Mouse (Mus musculus) heart, adult 2 months (tissue): Measurements from ENCODE around the gene 1810024B03Rik. TPM values are rescaled to one million over a fixed set of nuclear protein-coding genes. Genes with fewer than 3 reads are reported as not detected.

Source experiments
- DNase-seq, 2 experiments: peaks; one replicate each; pipeline ENCODE4 v3.0.0; 2021
- H3K27ac ChIP-seq: fragments of 200-600 bp; 2 replicates; pipeline ENCODE4 v1.8.1; 2022
- H3K27me3 ChIP-seq: fragments of 200-500 bp; 2 replicates; pipeline ENCODE4 v1.6.1; 2012; ENCODE audit warnings: mild to moderate bottlenecking, low read length, inconsistent platforms, mixed read lengths; ENCODE audit not compliant: control insufficient read depth, insufficient read depth
- H3K36me3 ChIP-seq: fragments of 200-500 bp; 2 replicates; pipeline ENCODE4 v1.6.1; 2012; ENCODE audit warnings: low read length, inconsistent platforms; ENCODE audit not compliant: control insufficient read depth, insufficient read depth
- H3K4me1 ChIP-seq: fragments of 200-500 bp; 2 replicates; pipeline ENCODE4 v1.6.1; 2011; ENCODE audit warnings: low read length; ENCODE audit not compliant: control insufficient read depth, insufficient read depth
- H3K4me3 ChIP-seq: fragments of 200-600 bp; 2 replicates; pipeline ENCODE4 v1.8.1; 2022
- H3K79me2 ChIP-seq: fragments of 200-500 bp; replicated peaks from 2 replicates; pipeline ENCODE4 v1.6.1; 2012; ENCODE audit warnings: mild to moderate bottlenecking, inconsistent platforms, low read length, moderate library complexity, mixed read lengths; ENCODE audit not compliant: control insufficient read depth, insufficient read depth
- H3K9ac ChIP-seq: fragments of 200-500 bp; 2 replicates; pipeline ENCODE4 v1.6.1; 2012; ENCODE audit warnings: low read depth, mild to moderate bottlenecking, control low read depth, inconsistent platforms, low read length, mixed read lengths
- CTCF ChIP-seq: fragments of 200-600 bp; IDR thresholded peaks from 2 replicates; pipeline ENCODE4 v1.8.1; 2022; ENCODE audit warnings: antibody characterized with exemption, mild to moderate bottlenecking, moderate library complexity
- EP300 ChIP-seq: fragments of 200-500 bp; IDR thresholded peaks from 2 replicates; pipeline ENCODE4 v1.6.1; 2011; ENCODE audit warnings: low read depth, low read length, control low read depth; ENCODE audit not compliant: insufficient read depth
- POLR2A ChIP-seq: fragments of 200-500 bp; IDR thresholded peaks from 2 replicates; pipeline ENCODE4 v1.6.1; 2011; ENCODE audit warnings: mild to moderate bottlenecking, low read depth, low read length, control low read depth; ENCODE audit not compliant: insufficient read depth
- WGBS: fragments of 180-500 bp; shearing (Covaris S2); methylation state at CpG from one replicate; pipeline ENCODE4 v1.1.7; 2018; 5-methylcytosine and 5-hydroxymethylcytosine counted together
- intact Hi-C: fragments of 180-260 bp; cut with DNase I; formaldehyde crosslinking; loops from one replicate; pipeline ENCODE4 v1.15.1; 2025
- polyA plus RNA-seq: library from polyadenylated mRNA; depleted of rRNA; stranded (reverse); fragments of >200 nt; gene quantifications from 2 replicates; pipeline ENCODE4 v1.2.3, GENCODE M21; 2012; rRNA removed
- total RNA-seq, 2 experiments: library from RNA; stranded (reverse); gene quantifications; 2 replicates each; pipeline ENCODE4 v1.2.3; 2021

1810024B03Rik gene
- total and polyA plus RNA-seq, 3 experiments = 0.36 to 0.94 (median 0.60) TPM

- H3K4me1 ChIP-seq = peaks cover 15% of the 10 kb centered on the region
- H3K9ac ChIP-seq = no peak overlapping the region
- intact Hi-C loops = no loop called here
- H3K79me2 ChIP-seq = no peaks in the 10 kb centered on the region
- peak; percentile 60 to 74 for DNase-seq
- peaks cover 8% of the 10 kb centered on the region for H3K36me3 ChIP-seq
- TF ChIP-seq CTCF (no peak), EP300 (peak; percentile 83; the same call in 1 of the 2 replicates), POLR2A (peak; percentile 38; the same call in 1 of the 2 replicates)
- H3K4me3 ChIP-seq = no peak overlapping the region
- WGBS = 47% methylated on average over 8 of the region's 8 CpGs
- H3K27me3 ChIP-seq = no peaks in the 10 kb centered on the region
- H3K27ac ChIP-seq = peak overlapping the region; percentile 79
These were observed 69.0 kb downstream of the 1810024B03Rik start for GRCm38 (mm10) chr2:127139094-127139493.

- Histone ChIP-seq H3K27ac (peak overlapping the region; percentile 79), H3K9ac (no peak overlapping the region), H3K36me3 (peaks cover 8% of the 10 kb centered on the region), H3K4me1 (peaks cover 14% of the 10 kb centered on the region), H3K4me3 (no peak overlapping the region), H3K79me2 (no peaks in the 10 kb centered on the region), H3K27me3 (no peaks in the 10 kb centered on the region)
- TF ChIP-seq POLR2A (no peak), EP300 (no peak), CTCF (no peak)
- intact Hi-C loops = no loop called here
- DNase-seq = no peak
- 67% methylated on average over 4 of the region's 4 CpGs for WGBS
These were observed 69.6 kb downstream of the 1810024B03Rik start for GRCm38 (mm10) chr2:127138449-127138848.

GRCm38 (mm10) chr2:127137838-127138420, 70.2 kb downstream of the 1810024B03Rik start:
- intact Hi-C loops = no loop called here
- Histone ChIP-seq H3K36me3 (peaks cover 8% of the 10 kb centered on the region), H3K27me3 (no peaks in the 10 kb centered on the region), H3K9ac (no peak overlapping the region), H3K27ac (peak overlapping the region; percentile 79), H3K79me2 (no peaks in the 10 kb centered on the region), H3K4me1 (peaks cover 13% of the 10 kb centered on the region), H3K4me3 (no peak overlapping the region)
- TF ChIP-seq POLR2A = no peak
- TF ChIP-seq CTCF = peak; percentile 33; the same call in 1 of the 2 replicates
- no peak for DNase-seq
- WGBS = 68% methylated on average over 10 of the region's 10 CpGs

- WGBS = 7% methylated on average over 5 of the region's 5 CpGs
- H3K9ac ChIP-seq = no peak overlapping the region
- peak overlapping the region; percentile 79 for H3K27ac ChIP-seq
- TF ChIP-seq CTCF (no peak), EP300 (peak; percentile 81; the same call in 1 of the 2 replicates), POLR2A (peak; percentile 43; the same call in 1 of the 2 replicates)
- DNase-seq = peak; percentile 54 to 70
- no peak overlapping the region for H3K4me3 ChIP-seq
- H3K36me3 ChIP-seq = peaks cover 8% of the 10 kb centered on the region
- no peaks in the 10 kb centered on the region for H3K27me3 ChIP-seq
- H3K79me2 ChIP-seq = no peaks in the 10 kb centered on the region; the same call in 1 of the 2 replicates
- H3K4me1 ChIP-seq = peaks cover 13% of the 10 kb centered on the region
- intact Hi-C loops = no loop called here
These were observed 71.1 kb downstream of the 1810024B03Rik start for GRCm38 (mm10) chr2:127136979-127137378.

Other genes starting within 250 kb of the 1810024B03Rik start
- gene Ap4e1, start 199.6 kb downstream of the 1810024B03Rik start, total RNA-seq = 1 to 10 TPM; 5.6 to 6.2 TPM
- gene Ap4e1, start 199.6 kb downstream of the 1810024B03Rik start, polyA plus RNA-seq = 1.9 and 3.6 TPM in 2 replicates
- gene Blvra, start 137.6 kb downstream of the 1810024B03Rik start, total RNA-seq = 10 to 100 TPM; 16.3 to 20.0 TPM
- 9.0 and 15.9 TPM in 2 replicates for gene Blvra, start 137.6 kb downstream of the 1810024B03Rik start, polyA plus RNA-seq
- gene Ncaph, start 74.3 kb downstream of the 1810024B03Rik start, total RNA-seq = 1 to 10 TPM in 1 of 2 experiments, under 1 TPM in 1; 0.64 to 1.4 TPM
- 0.41 and 0.44 TPM in 2 replicates for gene Ncaph, start 74.3 kb downstream of the 1810024B03Rik start, polyA plus RNA-seq
- gene Itpripl1, start 64.8 kb downstream of the 1810024B03Rik start, total RNA-seq = 10 to 100 TPM; 14.4 to 17.6 TPM
- 7.9 and 11.5 TPM in 2 replicates for gene Itpripl1, start 64.8 kb downstream of the 1810024B03Rik start, polyA plus RNA-seq
- 10 to 100 TPM; 59.3 to 69.5 TPM for gene Snrnp200, start 106 bp upstream of the 1810024B03Rik start, total RNA-seq
- 34.0 and 58.7 TPM in 2 replicates for gene Snrnp200, start 106 bp upstream of the 1810024B03Rik start, polyA plus RNA-seq
- 10 to 100 TPM; 56.3 to 60.8 TPM for gene Ciao1, start 39.5 kb upstream of the 1810024B03Rik start, total RNA-seq
- gene Ciao1, start 39.5 kb upstream of the 1810024B03Rik start, polyA plus RNA-seq = 59.1 and 74.2 TPM in 2 replicates
- 10 to 100 TPM; 24.8 to 27.4 TPM for gene Tmem127, start 39.6 kb upstream of the 1810024B03Rik start, total RNA-seq
- gene Tmem127, start 39.6 kb upstream of the 1810024B03Rik start, polyA plus RNA-seq = 45.6 and 64.8 TPM in 2 replicates
- gene Stard7, start 61.9 kb upstream of the 1810024B03Rik start, total RNA-seq = 100 to 1,000 TPM; 150 to 165 TPM
- 64.0 and 151 TPM in 2 replicates for gene Stard7, start 61.9 kb upstream of the 1810024B03Rik start, polyA plus RNA-seq
- gene Dusp2, start 127.9 kb upstream of the 1810024B03Rik start, total RNA-seq = under 1 TPM; 0.44 to 0.45 TPM
- gene Dusp2, start 127.9 kb upstream of the 1810024B03Rik start, polyA plus RNA-seq = 0.97 and 1.1 TPM in 2 replicates
- not detected for gene Astl, start 130.4 kb upstream of the 1810024B03Rik start, total RNA-seq
- not detected in 2 replicates for gene Astl, start 130.4 kb upstream of the 1810024B03Rik start, polyA plus RNA-seq
- 1 to 10 TPM in 1 of 2 experiments, under 1 TPM in 1; 0.73 to 1.1 TPM for gene Adra2b, start 154.9 kb upstream of the 1810024B03Rik start, total RNA-seq
- 1.0 and 1.6 TPM in 2 replicates for gene Adra2b, start 154.9 kb upstream of the 1810024B03Rik start, polyA plus RNA-seq
- gene Gpat2, start 216.9 kb upstream of the 1810024B03Rik start, total RNA-seq = not detected
- gene Gpat2, start 216.9 kb upstream of the 1810024B03Rik start, polyA plus RNA-seq = 0.06 and 0.08 TPM in 2 replicates
- 10 to 100 TPM; 42.5 to 44.5 TPM for gene Fahd2a, start 236.3 kb upstream of the 1810024B03Rik start, total RNA-seq
- gene Fahd2a, start 236.3 kb upstream of the 1810024B03Rik start, polyA plus RNA-seq = 34.5 and 40.3 TPM in 2 replicates